Mouse (Mus musculus): ENCODE results near the gene Fundc2. TPM values are rescaled to one million over a fixed set of nuclear protein-coding genes. Genes with fewer than 3 reads are reported as not detected.

Gene Fundc2
- polyA plus RNA-seq, 1 experiment from 2014 or later, result 44.5 TPM

Other genes starting within 250 kb of the Fundc2 start
- not detected in 3 replicates for gene Smim9, start 218.6 kb upstream of the Fundc2 start, polyA plus RNA-seq (2018)
- 0.15 to 0.36 TPM (median 0.29 TPM) in 3 replicates for gene F8, start 216 bp downstream of the Fundc2 start, polyA plus RNA-seq (2018)
- 10.3 to 27.7 TPM (median 17.2 TPM) in 3 replicates for gene Cmc4, start 34.2 kb downstream of the Fundc2 start, polyA plus RNA-seq (2018)
- gene Mtcp1, start 34.2 kb downstream of the Fundc2 start, polyA plus RNA-seq (2018), result 4.4 to 12.2 TPM (median 7.3 TPM) in 3 replicates
- 19.2 to 51.9 TPM (median 20.4 TPM) in 3 replicates for gene Brcc3, start 34.2 kb downstream of the Fundc2 start, polyA plus RNA-seq (2018)
- 29.7 to 41.6 TPM (median 37.2 TPM) in 3 replicates for gene Vbp1, start 131.9 kb downstream of the Fundc2 start, polyA plus RNA-seq (2018)
- gene Rab39b, start 195.8 kb downstream of the Fundc2 start, polyA plus RNA-seq (2018), result not detected in 3 replicates